Mouse (Mus musculus) stomach, postnatal 0 days (tissue): ENCODE results near the gene Sox13.

ENCODE experiments used
- CTCF ChIP-seq: IDR thresholded peaks from 2 replicates; pipeline ENCODE4 v1.5.1; 2016; ENCODE audit warnings: antibody characterized with exemption, low read depth, mild to moderate bottlenecking, moderate library complexity
- EP300 ChIP-seq: optimal IDR thresholded peaks from 2 replicates; pipeline ENCODE3; 2016; ENCODE audit warnings: antibody characterized with exemption

DNA sequence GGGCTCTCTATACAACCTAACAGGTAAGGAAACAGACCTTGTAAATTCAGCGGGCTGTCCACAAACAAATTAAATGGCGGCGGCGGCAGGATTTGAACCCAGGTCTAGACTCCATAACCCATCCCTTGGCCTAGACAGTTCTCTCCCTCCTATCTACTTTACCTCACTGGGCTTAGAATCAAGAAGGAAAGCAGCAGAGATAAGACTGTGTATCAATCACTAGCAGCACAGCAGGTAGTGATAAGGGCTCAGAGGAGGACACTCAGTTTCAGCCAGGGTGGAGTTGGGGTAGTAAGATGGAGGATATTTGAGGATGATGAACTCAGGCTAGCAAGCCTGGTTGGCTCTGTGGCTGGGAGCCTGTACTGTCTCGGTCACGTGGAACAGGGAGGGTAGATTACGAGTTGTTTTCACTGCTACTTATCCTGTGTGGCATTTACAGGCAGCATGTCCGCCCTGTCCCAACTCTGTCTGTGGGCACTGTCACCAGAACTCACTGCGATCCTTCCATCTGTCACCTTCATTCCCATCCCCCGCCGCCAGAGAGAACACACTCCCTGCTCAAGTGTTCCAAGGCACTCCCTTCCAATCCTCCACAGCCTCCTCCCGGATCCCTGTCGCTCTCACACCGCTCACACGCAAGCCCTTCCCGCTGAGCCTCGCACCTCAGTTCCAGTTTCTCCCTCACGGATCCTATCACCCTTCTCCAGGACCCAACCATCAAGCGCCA, 36.5 kb downstream of the Sox13 start:
- TF ChIP-seq CTCF = no peak
- no peak for TF ChIP-seq EP300
